Mouse (Mus musculus) C2C12 (cell line): Measurements from ENCODE around the gene Gm20696. TPM values are rescaled to one million over a fixed set of nuclear protein-coding genes. Genes with fewer than 3 reads are reported as not detected.
A peak's percentile ranks its signal among the peaks of the same experiment; 100 is the strongest.

Experiments
- H3K27me3 ChIP-seq: one replicate; pipeline ENCODE4 v1.6.1; 2011; ENCODE audit not compliant: control insufficient read depth, insufficient read depth, insufficient read length
- H3K36me3 ChIP-seq: one replicate; pipeline ENCODE4 v1.6.1; 2011; ENCODE audit not compliant: control insufficient read depth, insufficient read depth
- H3K4me3 ChIP-seq: one replicate; pipeline ENCODE4 v1.5.1; 2011; ENCODE audit warnings: mild to moderate bottlenecking, control low read depth; ENCODE audit not compliant: poor library complexity, insufficient read depth, severe bottlenecking
- H3K79me2 ChIP-seq: one replicate; pipeline ENCODE4 v1.6.1; 2011; ENCODE audit not compliant: control insufficient read depth, insufficient read depth
- H3K79me3 ChIP-seq: one replicate; pipeline ENCODE4 v1.6.1; 2011; ENCODE audit warnings: low read depth, control low read depth
- H3ac ChIP-seq: one replicate; pipeline ENCODE3; 2011; ENCODE audit warnings: low read depth; ENCODE audit not compliant: control insufficient read depth, insufficient read length
- CEBPB ChIP-seq: IDR thresholded peaks from one replicate; pipeline ENCODE4 v1.6.1; 2011; ENCODE audit warnings: low read depth, mild to moderate bottlenecking, control low read depth, moderate library complexity
- CTCF ChIP-seq: IDR thresholded peaks from one replicate; pipeline ENCODE4 v1.5.1; 2011; ENCODE audit not compliant: control insufficient read depth, insufficient read depth, insufficient read length
- FOSL1 ChIP-seq: IDR thresholded peaks from one replicate; pipeline ENCODE4 v1.8.0; 2011; ENCODE audit warnings: mild to moderate bottlenecking, low read length; ENCODE audit not compliant: poor library complexity, insufficient read depth, severe bottlenecking
- MAX ChIP-seq: IDR thresholded peaks from one replicate; pipeline ENCODE4 v1.6.1; 2011; ENCODE audit warnings: mild to moderate bottlenecking, control low read depth
- MYOD1 ChIP-seq: IDR thresholded peaks from one replicate; pipeline ENCODE4 v1.6.1; 2011; ENCODE audit warnings: low read depth; ENCODE audit not compliant: control insufficient read depth, insufficient read length
- MYOG ChIP-seq: IDR thresholded peaks from one replicate; pipeline ENCODE4 v1.6.1; 2011; ENCODE audit not compliant: control insufficient read depth, insufficient read length; ENCODE audit errors: extremely low read depth
- USF1 ChIP-seq: IDR thresholded peaks from one replicate; pipeline ENCODE4 v1.6.1; 2011; ENCODE audit warnings: low read depth, mild to moderate bottlenecking, control low read depth, moderate library complexity
- polyA plus RNA-seq: library from polyadenylated mRNA; unstranded; fragments of >200 nt; fragmentation: generic; extraction: Trizol; gene quantifications from one replicate; pipeline ENCODE4 v1.2.1, GENCODE M21; 2012; ENCODE audit warnings: missing spikeins

The Gm20696 gene
- polyA plus RNA-seq, 1 experiment: 0.20 TPM

DNA sequence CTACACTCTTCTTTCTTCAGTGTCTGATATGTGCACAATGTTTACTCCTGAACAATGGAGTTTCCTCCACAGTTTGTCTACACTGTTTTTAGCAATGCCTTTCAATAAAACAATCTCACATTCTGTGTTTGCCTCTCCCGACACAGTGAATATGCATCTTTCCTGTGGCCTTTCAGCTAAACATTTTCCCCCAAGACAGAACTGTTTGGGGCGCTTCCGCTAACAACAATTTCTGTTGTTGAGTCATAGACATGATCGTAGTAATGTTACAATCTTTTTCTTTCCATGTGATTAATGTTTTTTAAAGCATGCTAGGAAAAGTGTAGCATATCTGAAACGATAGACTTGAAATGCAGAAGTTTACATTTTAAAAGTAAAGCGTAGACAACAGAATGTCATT lies 338.5 kb downstream of the Gm20696 start:
- no peak overlapping the region for H3ac ChIP-seq
- TF ChIP-seq CTCF (no peak), MYOG (no peak), MYOD1 (no peak), MAX (no peak), FOSL1 (no peak), USF1 (no peak), CEBPB (no peak)
- H3K79me3 ChIP-seq: no peaks in the 10 kb centered on the region
- no peaks in the 10 kb centered on the region for H3K79me2 ChIP-seq
- no peaks in the 10 kb centered on the region for H3K27me3 ChIP-seq
- no peak overlapping the region for H3K4me3 ChIP-seq
- H3K36me3 ChIP-seq: no peaks in the 10 kb centered on the region

DNA sequence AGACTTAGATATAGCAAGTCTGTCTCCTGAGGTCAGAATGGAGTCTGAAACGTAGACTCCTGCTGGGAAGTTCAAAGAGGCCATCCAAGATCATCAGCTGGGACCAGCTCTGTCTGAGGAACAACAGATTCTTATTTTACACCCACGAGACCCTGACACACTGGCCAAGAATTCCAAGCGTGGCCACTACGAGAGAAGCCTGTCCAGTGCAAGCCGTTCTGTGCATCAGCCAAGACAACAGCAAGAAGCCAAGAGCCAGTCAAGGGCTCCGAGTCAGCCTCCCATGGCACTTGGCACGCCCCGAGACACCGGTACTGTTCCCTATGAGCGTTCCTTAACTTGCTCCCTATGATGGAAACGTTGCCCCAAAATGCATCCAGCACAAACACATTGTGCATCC lies 338.9 kb downstream of the Gm20696 start:
- Histone ChIP-seq H3ac (no peak overlapping the region), H3K79me3 (no peaks in the 10 kb centered on the region), H3K79me2 (no peaks in the 10 kb centered on the region), H3K27me3 (no peaks in the 10 kb centered on the region), H3K36me3 (no peaks in the 10 kb centered on the region), H3K4me3 (no peak overlapping the region)
- peak; percentile 38 for TF ChIP-seq MYOD1
- no peak for TF ChIP-seq CEBPB
- TF ChIP-seq CTCF: no peak
- no peak for TF ChIP-seq USF1
- TF ChIP-seq MYOG: no peak

GRCm38 (mm10) chr6:99325881-99326280 lies 340.7 kb downstream of the Gm20696 start:
- H3K79me3 ChIP-seq: no peaks in the 10 kb centered on the region
- no peaks in the 10 kb centered on the region for H3K27me3 ChIP-seq
- no peak overlapping the region for H3K4me3 ChIP-seq
- no peak overlapping the region for H3ac ChIP-seq
- no peaks in the 10 kb centered on the region for H3K79me2 ChIP-seq
- no peak for TF ChIP-seq FOSL1
- no peak for TF ChIP-seq MYOD1
- TF ChIP-seq CEBPB: no peak
- no peak for TF ChIP-seq USF1
- TF ChIP-seq MYOG: no peak
- no peak for TF ChIP-seq CTCF
- no peak for TF ChIP-seq MAX
- no peaks in the 10 kb centered on the region for H3K36me3 ChIP-seq

- TF ChIP-seq USF1: no peak
- no peak for TF ChIP-seq CEBPB
- TF ChIP-seq CTCF: no peak
- TF ChIP-seq FOSL1: no peak
- TF ChIP-seq MAX: no peak
- no peak for TF ChIP-seq MYOG
- no peak for TF ChIP-seq MYOD1
- H3ac ChIP-seq: no peak overlapping the region
- H3K4me3 ChIP-seq: no peak overlapping the region
- no peaks in the 10 kb centered on the region for H3K79me2 ChIP-seq
- H3K79me3 ChIP-seq: no peaks in the 10 kb centered on the region
- H3K36me3 ChIP-seq: no peaks in the 10 kb centered on the region
- H3K27me3 ChIP-seq: no peaks in the 10 kb centered on the region
These were observed 341.1 kb downstream of the Gm20696 start for GRCm38 (mm10) chr6:99325461-99325860.

GRCm38 (mm10) chr6:99322132-99322904 lies 344.3 kb downstream of the Gm20696 start:
- Histone ChIP-seq H3K79me2 (no peaks in the 10 kb centered on the region), H3K27me3 (no peaks in the 10 kb centered on the region), H3K79me3 (no peaks in the 10 kb centered on the region), H3K36me3 (no peaks in the 10 kb centered on the region), H3K4me3 (no peak overlapping the region), H3ac (no peak overlapping the region)
- TF ChIP-seq CTCF (no peak), MYOD1 (no peak), MYOG (no peak), USF1 (no peak), FOSL1 (no peak), MAX (no peak), CEBPB (no peak)

DNA sequence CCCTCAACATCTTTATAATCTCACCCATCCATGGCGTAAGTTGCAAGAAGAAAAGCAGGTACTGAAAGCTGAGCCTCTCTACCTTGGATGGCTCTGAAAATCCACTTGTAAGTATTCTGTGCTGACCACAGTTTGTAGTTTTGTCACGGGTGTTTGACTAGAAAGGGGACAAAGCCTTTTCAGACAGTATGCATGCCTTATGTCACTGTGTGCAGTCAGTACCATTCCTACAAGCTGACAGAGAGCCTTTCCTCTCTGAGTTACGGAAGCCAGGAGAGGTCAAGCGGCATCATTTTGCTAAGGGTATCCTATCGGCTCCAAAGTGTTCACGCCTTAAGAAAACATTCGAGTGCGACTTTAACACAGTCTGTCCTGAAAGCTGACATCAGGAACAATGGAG lies 346.2 kb downstream of the Gm20696 start:
- H3K27me3 ChIP-seq: no peaks in the 10 kb centered on the region
- TF ChIP-seq FOSL1 (no peak), MYOG (no peak), MAX (no peak), USF1 (no peak), MYOD1 (no peak), CTCF (no peak), CEBPB (no peak)

More for the DNA sequence above, 346.2 kb downstream of the Gm20696 start:
- H3K4me3 ChIP-seq: no peak overlapping the region
- H3ac ChIP-seq: no peak overlapping the region
- no peaks in the 10 kb centered on the region for H3K79me2 ChIP-seq
- H3K79me3 ChIP-seq: no peaks in the 10 kb centered on the region
- no peaks in the 10 kb centered on the region for H3K36me3 ChIP-seq
